Mouse (Mus musculus): ENCODE results near the gene Cradd. TPM values are rescaled to one million over a fixed set of nuclear protein-coding genes. Genes with fewer than 3 reads are reported as not detected.

Cradd gene
- polyA plus RNA-seq, 2 experiments: 3.2 to 3.6 TPM

GRCm38 (mm10) chr10:95232554-95232953 is 91.4 kb downstream of the Cradd start:
- H3K4me2 ChIP-seq (ENCODE audit: low read depth): no peak overlapping the region
- no peaks in the 10 kb centered on the region for H3K27me3 ChIP-seq (ENCODE audit: control insufficient read depth, insufficient read depth, low read length)
- TF ChIP-seq CTCF (IDR thresholded peaks at IDR 0.05; ENCODE audit: low read depth) (no peak), EP300 (IDR thresholded peaks at IDR 0.05; ENCODE audit: low read depth) (no peak)
- no peaks in the 10 kb centered on the region for H3K4me1 ChIP-seq (replicated peaks; ENCODE audit: control insufficient read depth in 2 of 2, insufficient read depth in 2 of 2, low read length in 1 of 2)
- no peaks in the 10 kb centered on the region for H3K36me3 ChIP-seq (replicated peaks; ENCODE audit: control insufficient read depth, insufficient read depth, low read depth)
- WGBS (ENCODE audit: insufficient replicate concordance): 45% methylated on average over 3 of the region's 3 CpGs
- no peak overlapping the region for H3K9ac ChIP-seq (replicated peaks)
- H3K9me3 ChIP-seq (ENCODE audit: control insufficient read depth, low read length): no peaks in the 10 kb centered on the region
- no peak overlapping the region for H3K27ac ChIP-seq
- DNase-seq (ENCODE audit: low read depth in 3 of 3, low spot score in 3 of 3): no peak
- no peak overlapping the region for H3K4me3 ChIP-seq (ENCODE audit: insufficient read depth in 1 of 2, low read depth in 2 of 2, low read length in 2 of 2)
- ATAC-seq (ENCODE audit: insufficient read depth): peak; percentile 23; the same call in 1 of the 2 replicates

- H3K4me3 ChIP-seq (ENCODE audit: insufficient read depth in 1 of 2, low read depth in 2 of 2, low read length in 2 of 2): no peak overlapping the region
- ATAC-seq (ENCODE audit: insufficient read depth): no peak
These were observed 95.7 kb downstream of the Cradd start for GRCm38 (mm10) chr10:95228192-95228591.

GRCm38 (mm10) chr10:95227590-95227989 is 96.3 kb downstream of the Cradd start:
- Histone ChIP-seq H3K27ac (no peak overlapping the region), H3K4me2 (ENCODE audit: low read depth) (no peak overlapping the region), H3K36me3 (replicated peaks; ENCODE audit: control insufficient read depth, insufficient read depth, low read depth) (no peaks in the 10 kb centered on the region), H3K4me1 (replicated peaks; ENCODE audit: control insufficient read depth in 2 of 2, insufficient read depth in 2 of 2, low read length in 1 of 2) (no peaks in the 10 kb centered on the region), H3K9ac (replicated peaks) (no peak overlapping the region), H3K9me3 (ENCODE audit: control insufficient read depth, low read length) (no peaks in the 10 kb centered on the region), H3K4me3 (ENCODE audit: insufficient read depth in 1 of 2, low read depth in 2 of 2, low read length in 2 of 2) (no peak overlapping the region), H3K27me3 (ENCODE audit: control insufficient read depth, insufficient read depth, low read length) (no peaks in the 10 kb centered on the region)
- ATAC-seq (ENCODE audit: insufficient read depth) (no peak), DNase-seq (ENCODE audit: low read depth in 3 of 3, low spot score in 3 of 3) (no peak)
- no peak for TF ChIP-seq EP300 (IDR thresholded peaks at IDR 0.05; ENCODE audit: low read depth)
- no peak for TF ChIP-seq CTCF (IDR thresholded peaks at IDR 0.05; ENCODE audit: low read depth)
- WGBS (ENCODE audit: insufficient replicate concordance): 37% methylated on average over 1 of the region's 1 CpGs

More at GRCm38 (mm10) chr10:95228192-95228591, 95.7 kb downstream of the Cradd start:
- DNase-seq (ENCODE audit: low read depth in 3 of 3, low spot score in 3 of 3): no peak
- Histone ChIP-seq H3K4me2 (ENCODE audit: low read depth) (no peak overlapping the region), H3K27me3 (ENCODE audit: control insufficient read depth, insufficient read depth, low read length) (no peaks in the 10 kb centered on the region), H3K36me3 (replicated peaks; ENCODE audit: control insufficient read depth, insufficient read depth, low read depth) (no peaks in the 10 kb centered on the region), H3K4me1 (replicated peaks; ENCODE audit: control insufficient read depth in 2 of 2, insufficient read depth in 2 of 2, low read length in 1 of 2) (no peaks in the 10 kb centered on the region), H3K27ac (no peak overlapping the region), H3K9me3 (ENCODE audit: control insufficient read depth, low read length) (no peaks in the 10 kb centered on the region), H3K9ac (replicated peaks) (no peak overlapping the region)
- TF ChIP-seq EP300 (IDR thresholded peaks at IDR 0.05; ENCODE audit: low read depth) (no peak), CTCF (IDR thresholded peaks at IDR 0.05; ENCODE audit: low read depth) (no peak)
- WGBS (ENCODE audit: insufficient replicate concordance): 70% methylated on average over 6 of the region's 6 CpGs

GRCm38 (mm10) chr10:95226772-95227171 is 97.2 kb downstream of the Cradd start:
- no peak for DNase-seq (ENCODE audit: low read depth in 3 of 3, low spot score in 3 of 3)
- no peaks in the 10 kb centered on the region for H3K9me3 ChIP-seq (ENCODE audit: control insufficient read depth, low read length)
- WGBS (ENCODE audit: insufficient replicate concordance): 17% methylated on average over 4 of the region's 4 CpGs
- H3K36me3 ChIP-seq (replicated peaks; ENCODE audit: control insufficient read depth, insufficient read depth, low read depth): no peaks in the 10 kb centered on the region
- no peak for ATAC-seq (ENCODE audit: insufficient read depth)
- H3K4me3 ChIP-seq (ENCODE audit: insufficient read depth in 1 of 2, low read depth in 2 of 2, low read length in 2 of 2): no peak overlapping the region
- H3K4me2 ChIP-seq (ENCODE audit: low read depth): no peak overlapping the region
- no peak for TF ChIP-seq EP300 (IDR thresholded peaks at IDR 0.05; ENCODE audit: low read depth)
- H3K27ac ChIP-seq: no peak overlapping the region
- no peak overlapping the region for H3K9ac ChIP-seq (replicated peaks)
- H3K4me1 ChIP-seq (replicated peaks; ENCODE audit: control insufficient read depth in 2 of 2, insufficient read depth in 2 of 2, low read length in 1 of 2): no peaks in the 10 kb centered on the region
- no peaks in the 10 kb centered on the region for H3K27me3 ChIP-seq (ENCODE audit: control insufficient read depth, insufficient read depth, low read length)

GRCm38 (mm10) chr10:95225006-95225405 is 98.9 kb downstream of the Cradd start:
- Histone ChIP-seq H3K4me2 (ENCODE audit: low read depth) (no peak overlapping the region), H3K9me3 (ENCODE audit: control insufficient read depth, low read length) (no peaks in the 10 kb centered on the region), H3K27ac (no peak overlapping the region), H3K9ac (replicated peaks) (no peak overlapping the region), H3K36me3 (replicated peaks; ENCODE audit: control insufficient read depth, insufficient read depth, low read depth) (no peaks in the 10 kb centered on the region), H3K4me3 (ENCODE audit: insufficient read depth in 1 of 2, low read depth in 2 of 2, low read length in 2 of 2) (no peak overlapping the region), H3K4me1 (replicated peaks; ENCODE audit: control insufficient read depth in 2 of 2, insufficient read depth in 2 of 2, low read length in 1 of 2) (no peaks in the 10 kb centered on the region), H3K27me3 (ENCODE audit: control insufficient read depth, insufficient read depth, low read length) (no peaks in the 10 kb centered on the region)
- 68% methylated on average over 4 of the region's 4 CpGs for WGBS (ENCODE audit: insufficient replicate concordance)
- TF ChIP-seq CTCF (IDR thresholded peaks at IDR 0.05; ENCODE audit: low read depth) (no peak), EP300 (IDR thresholded peaks at IDR 0.05; ENCODE audit: low read depth) (no peak)
- DNase-seq (ENCODE audit: low read depth in 3 of 3, low spot score in 3 of 3) (no peak), ATAC-seq (ENCODE audit: insufficient read depth) (no peak)
